Mouse (Mus musculus): ENCODE results near the gene Cep170.
A peak's percentile ranks its signal among the peaks of the same experiment; 100 is the strongest.
"Not testable (repeated sequence)": the region's sequence is repeated elsewhere in the genome, so short reads cannot be mapped to it uniquely, and the experiment has no call there.

Gene Cep170

GRCm38 (mm10) chr1:176814036-176814420 is at the start of gene Cep170:
Gene Cep170, minus strand, starts transcription at chr1:176814067.
- peak; percentile 97 for DNase-seq (ENCODE audit: low spot score)

- DNase-seq (ENCODE audit: low spot score): peak; percentile 59
Observed at GRCm38 (mm10) chr1:176861981-176862644, 48.2 kb upstream of the Cep170 start.

- DNase-seq (ENCODE audit: low spot score): no peak
Observed at GRCm38 (mm10) chr1:176852813-176853590, 39.1 kb upstream of the Cep170 start.

GRCm38 (mm10) chr1:176851401-176851800 is 37.5 kb upstream of the Cep170 start:
- DNase-seq (ENCODE audit: low spot score): no peak

- no peak for DNase-seq (ENCODE audit: low spot score)
Observed at GRCm38 (mm10) chr1:176849377-176849776, 35.5 kb upstream of the Cep170 start.

- no peak for DNase-seq (ENCODE audit: low spot score)
Observed at GRCm38 (mm10) chr1:176848613-176849290, 34.9 kb upstream of the Cep170 start.

GRCm38 (mm10) chr1:176847118-176847859 is 33.4 kb upstream of the Cep170 start:
- DNase-seq (ENCODE audit: low spot score): no peak

GRCm38 (mm10) chr1:176845082-176845977 is 31.5 kb upstream of the Cep170 start:
- DNase-seq (ENCODE audit: low spot score): no peak

GRCm38 (mm10) chr1:176836562-176836961 is 22.7 kb upstream of the Cep170 start:
- DNase-seq (ENCODE audit: low spot score): not testable (repeated sequence)

- DNase-seq (ENCODE audit: low spot score): no peak
Observed at GRCm38 (mm10) chr1:176835501-176836294, 21.8 kb upstream of the Cep170 start.

- DNase-seq (ENCODE audit: low spot score): no peak
Observed at GRCm38 (mm10) chr1:176834880-176835279, 21.0 kb upstream of the Cep170 start.

- DNase-seq (ENCODE audit: low spot score): no peak
Observed at GRCm38 (mm10) chr1:176833948-176834347, 20.1 kb upstream of the Cep170 start.

GRCm38 (mm10) chr1:176833257-176833656 is 19.4 kb upstream of the Cep170 start:
- no peak for DNase-seq (ENCODE audit: low spot score)

- no peak for DNase-seq (ENCODE audit: low spot score)
Observed at GRCm38 (mm10) chr1:176832607-176833006, 18.7 kb upstream of the Cep170 start.

GRCm38 (mm10) chr1:176832071-176832470 is 18.2 kb upstream of the Cep170 start:
- DNase-seq (ENCODE audit: low spot score): no peak

- no peak for DNase-seq (ENCODE audit: low spot score)
Observed at GRCm38 (mm10) chr1:176828666-176829065, 14.8 kb upstream of the Cep170 start.

GRCm38 (mm10) chr1:176827945-176828485 is 14.1 kb upstream of the Cep170 start:
- DNase-seq (ENCODE audit: low spot score): no peak

- no peak for DNase-seq (ENCODE audit: low spot score)
Observed at GRCm38 (mm10) chr1:176827365-176827764, 13.5 kb upstream of the Cep170 start.

GRCm38 (mm10) chr1:176826931-176827330 is 13.1 kb upstream of the Cep170 start:
- no peak for DNase-seq (ENCODE audit: low spot score)

GRCm38 (mm10) chr1:176826186-176826585 is 12.3 kb upstream of the Cep170 start:
- DNase-seq (ENCODE audit: low spot score): no peak
